Mouse (Mus musculus) lung, embryonic 16.5 days (tissue): ENCODE measurements around the gene Gata3. TPM values are rescaled to one million over a fixed set of nuclear protein-coding genes. Genes with fewer than 3 reads are reported as not detected.

ENCODE experiments used
- ATAC-seq: fragments of 200-750 bp; cut with Nextera tagmentation; 2 replicates; pipeline ENCODE4 v1.8.0; 2017; ENCODE audit warnings: low read depth, mild to moderate bottlenecking, moderate library complexity
- H3K27ac ChIP-seq: fragments of 300-500 bp; sonication (generic); 2 replicates; pipeline ENCODE4 v1.5.1; 2014; ENCODE audit warnings: mild to moderate bottlenecking, control low read depth, low read length
- H3K27me3 ChIP-seq: fragments of 300-500 bp; sonication (generic); 2 replicates; pipeline ENCODE4 v1.6.1; 2014; ENCODE audit warnings: low read depth, low read length, mixed read lengths; ENCODE audit not compliant: control insufficient read depth, insufficient read depth
- H3K36me3 ChIP-seq: fragments of 300-500 bp; sonication (generic); 2 replicates; pipeline ENCODE4 v1.6.1; 2014; ENCODE audit warnings: low read length; ENCODE audit not compliant: control insufficient read depth, insufficient read depth
- H3K4me1 ChIP-seq: fragments of 300-500 bp; sonication (generic); replicated peaks from 2 replicates; pipeline ENCODE4 v1.6.1; 2014; ENCODE audit warnings: low read length, mixed read lengths; ENCODE audit not compliant: control insufficient read depth, insufficient read depth
- H3K4me2 ChIP-seq: fragments of 300-500 bp; sonication (generic); 2 replicates; pipeline ENCODE4 v1.6.1; 2014; ENCODE audit warnings: low read depth, low read length, control low read depth
- H3K4me3 ChIP-seq: fragments of 300-500 bp; sonication (generic); 2 replicates; pipeline ENCODE4 v1.5.1; 2014; ENCODE audit warnings: mild to moderate bottlenecking, low read length, control low read depth
- H3K9ac ChIP-seq: fragments of 300-500 bp; sonication (generic); 2 replicates; pipeline ENCODE4 v1.6.1; 2014; ENCODE audit warnings: low read length, control low read depth
- H3K9me3 ChIP-seq: fragments of 300-500 bp; sonication (generic); 2 replicates; pipeline ENCODE4 v1.6.1; 2016; ENCODE audit warnings: low read length; ENCODE audit not compliant: control insufficient read depth
- WGBS: fragments of 180-500 bp; shearing (Covaris S2); extraction: QIAGEN DNeasy Blood & Tissue Kit; methylation state at CpG from one replicate; pipeline ENCODE4 v1.1.7; 2014; 5-methylcytosine and 5-hydroxymethylcytosine counted together
- polyA plus RNA-seq: library from polyadenylated mRNA; unstranded; fragments of >200 nt; fragmentation: Nextera tagmentation; extraction: Ambion mirVana; gene quantifications from 2 replicates; pipeline ENCODE4 v1.2.1, GENCODE M21; 2015

Gene Gata3
- polyA plus RNA-seq, 1 experiment from 2014 or later: 5.0 TPM

DNA sequence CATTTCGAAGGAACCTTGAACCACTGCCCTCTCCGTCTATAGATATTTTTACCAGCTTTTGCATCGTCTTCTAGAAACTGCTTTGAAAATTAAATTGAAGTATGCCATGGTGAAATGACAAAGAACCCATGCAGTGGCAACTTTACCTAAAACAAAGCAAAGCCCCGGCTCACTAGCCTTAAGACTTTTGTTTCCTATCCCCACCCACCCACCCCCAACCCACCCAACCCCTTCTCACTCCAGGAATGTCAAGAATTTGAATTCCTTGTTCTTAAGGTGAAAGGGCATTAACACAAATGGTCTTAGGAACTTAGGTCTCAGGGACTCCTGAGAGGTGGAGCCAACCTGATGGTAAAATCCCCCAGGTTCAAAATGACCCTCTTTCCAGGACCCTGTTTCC is 34.0 kb downstream of the Gata3 start:
- Histone ChIP-seq H3K4me1 (no peaks in the 10 kb centered on the region), H3K27me3 (no peaks in the 10 kb centered on the region), H3K4me3 (no peak overlapping the region), H3K9ac (no peak overlapping the region), H3K36me3 (no peaks in the 10 kb centered on the region), H3K4me2 (no peak overlapping the region), H3K9me3 (no peaks in the 10 kb centered on the region), H3K27ac (no peak overlapping the region)
- 46% methylated on average over 4 of the region's 4 CpGs for WGBS
- ATAC-seq: no peak

DNA sequence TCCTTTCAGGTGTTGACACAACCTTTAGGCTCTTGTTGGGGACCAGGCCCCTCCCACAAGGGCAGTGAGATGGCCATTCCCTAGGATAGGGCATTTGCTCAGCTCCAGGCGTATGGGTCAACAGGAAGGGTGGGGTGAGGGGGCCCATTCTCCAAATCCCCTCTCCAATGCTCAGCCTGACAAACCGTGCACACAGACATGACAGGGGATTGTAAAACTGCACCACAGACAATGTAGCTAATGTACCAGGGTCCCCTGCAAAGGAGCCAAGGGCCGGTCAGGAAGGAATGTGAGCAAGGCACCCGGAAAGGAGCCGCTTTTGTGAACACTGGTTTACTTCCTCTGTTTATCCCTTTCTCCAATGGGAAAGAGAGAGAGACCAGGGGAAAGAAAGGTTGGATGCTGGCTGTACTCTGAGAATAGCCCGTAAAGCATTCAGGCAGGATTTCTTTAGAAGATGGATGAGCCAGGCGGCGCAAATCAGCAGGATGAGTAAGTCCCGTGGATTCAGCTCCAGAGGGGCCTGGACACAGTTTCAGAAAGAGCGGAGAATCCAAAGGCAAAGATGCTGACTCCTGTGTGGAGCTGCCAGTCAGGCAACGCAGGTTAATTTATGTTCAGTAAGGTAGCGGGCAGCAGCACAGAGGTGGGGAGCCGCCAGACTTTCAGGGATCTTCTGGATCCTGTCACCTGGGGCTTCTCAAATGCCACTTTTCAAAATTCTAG is 36.8 kb downstream of the Gata3 start:
- ATAC-seq: peak; percentile 69
- WGBS: 39% methylated on average over 13 of the region's 13 CpGs
- no peak overlapping the region for H3K4me2 ChIP-seq
- no peaks in the 10 kb centered on the region for H3K27me3 ChIP-seq
- no peaks in the 10 kb centered on the region for H3K4me1 ChIP-seq
- H3K27ac ChIP-seq: no peak overlapping the region
- H3K36me3 ChIP-seq: no peaks in the 10 kb centered on the region
- no peak overlapping the region for H3K4me3 ChIP-seq
- H3K9ac ChIP-seq: no peak overlapping the region
- H3K9me3 ChIP-seq: no peaks in the 10 kb centered on the region

DNA sequence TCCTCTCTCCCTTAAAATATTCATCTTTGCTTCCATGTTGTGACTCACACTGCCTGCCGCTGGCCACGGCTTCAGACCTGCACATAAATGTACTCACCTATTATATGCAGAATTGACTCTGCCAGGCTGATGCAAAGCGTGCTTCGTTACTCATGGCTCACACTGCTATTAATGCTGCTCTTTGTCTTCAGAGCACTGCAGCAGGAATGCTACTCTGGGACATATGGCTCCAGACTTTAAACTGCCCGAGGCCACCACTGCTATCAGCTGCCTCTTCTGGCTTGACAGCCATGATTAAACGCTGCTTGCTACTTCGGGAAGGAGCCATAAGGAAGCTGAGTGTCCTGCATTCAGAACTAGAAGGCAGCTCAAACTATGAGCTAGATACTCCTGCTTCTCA is 54.6 kb downstream of the Gata3 start:
- H3K27me3 ChIP-seq: no peaks in the 10 kb centered on the region
- no peaks in the 10 kb centered on the region for H3K9me3 ChIP-seq
- no peak overlapping the region for H3K4me3 ChIP-seq
- ATAC-seq: no peak
- no peaks in the 10 kb centered on the region for H3K4me1 ChIP-seq
- 51% methylated on average over 7 of the region's 7 CpGs for WGBS
- no peak overlapping the region for H3K9ac ChIP-seq
- no peaks in the 10 kb centered on the region for H3K36me3 ChIP-seq
- no peak overlapping the region for H3K4me2 ChIP-seq
- no peak overlapping the region for H3K27ac ChIP-seq

DNA sequence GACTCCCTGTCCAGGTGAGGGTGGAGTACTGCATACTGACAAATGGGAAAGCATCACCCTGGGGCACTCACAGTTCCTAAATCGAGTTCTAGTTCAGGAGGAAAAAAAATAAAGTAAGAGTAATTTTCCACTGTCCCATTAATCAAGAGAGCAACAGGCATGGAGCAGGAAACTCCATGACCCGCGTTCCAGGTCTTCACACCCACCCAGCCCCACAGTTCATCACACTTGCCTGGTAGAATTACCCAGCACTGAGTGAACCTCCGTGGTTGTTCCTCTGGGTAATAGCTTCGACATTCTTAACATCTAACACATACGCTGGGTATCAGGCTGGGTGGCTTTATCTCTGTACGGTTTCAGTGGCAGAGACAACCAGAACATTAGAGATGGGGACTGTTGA is 56.1 kb downstream of the Gata3 start:
- no peak for ATAC-seq
- Histone ChIP-seq H3K9me3 (no peaks in the 10 kb centered on the region), H3K4me2 (no peak overlapping the region)

DNA sequence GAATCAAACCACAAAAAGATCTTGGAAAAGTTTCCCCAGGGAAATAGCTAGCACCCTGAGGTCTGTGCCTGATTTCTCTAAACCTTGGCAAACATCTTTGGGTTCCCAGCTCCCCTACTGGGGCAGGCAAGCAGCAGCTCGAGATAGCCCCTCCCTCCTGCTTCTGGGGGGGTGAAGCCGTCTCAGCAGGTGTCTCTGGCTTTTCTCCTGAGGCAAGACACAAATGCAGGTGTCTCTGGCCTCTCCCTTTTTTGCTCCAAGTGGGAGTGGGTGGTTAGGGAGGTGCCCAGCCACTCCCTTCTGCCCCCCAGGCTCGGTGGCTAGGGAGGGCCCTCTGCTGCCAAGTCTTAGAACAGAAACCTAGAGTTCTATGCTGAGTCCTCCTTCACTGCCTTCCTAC is 62.2 kb downstream of the Gata3 start:
- ATAC-seq: no peak

More for the DNA sequence above, 56.1 kb downstream of the Gata3 start:
- Histone ChIP-seq H3K27ac (no peak overlapping the region), H3K4me3 (no peak overlapping the region), H3K36me3 (no peaks in the 10 kb centered on the region), H3K27me3 (no peaks in the 10 kb centered on the region), H3K9ac (no peak overlapping the region), H3K4me1 (no peaks in the 10 kb centered on the region)
- 63% methylated on average over 7 of the region's 7 CpGs for WGBS

DNA sequence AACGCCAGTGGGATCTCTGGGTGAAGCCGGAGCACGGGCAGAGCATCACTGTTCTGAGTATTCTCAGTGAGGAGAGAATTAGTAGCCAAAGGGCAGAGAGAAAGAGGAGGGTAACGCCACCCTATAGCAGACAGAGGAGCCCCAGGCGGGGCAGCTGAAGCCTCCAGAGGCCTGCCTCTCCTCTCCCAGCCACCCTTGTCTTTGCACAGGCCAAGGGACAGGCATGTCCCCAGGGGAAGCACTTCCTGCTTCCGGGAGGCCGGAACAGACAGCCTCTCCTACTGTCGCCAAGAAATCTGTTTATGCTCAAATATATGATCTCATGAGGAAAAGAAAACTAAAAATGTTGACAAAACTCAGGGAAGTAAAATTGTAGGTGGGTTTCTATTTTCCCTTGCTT is 69.2 kb downstream of the Gata3 start:
- Histone ChIP-seq H3K27me3 (no peaks in the 10 kb centered on the region), H3K36me3 (no peaks in the 10 kb centered on the region), H3K4me2 (no peak overlapping the region), H3K27ac (no peak overlapping the region), H3K9me3 (no peaks in the 10 kb centered on the region), H3K4me1 (no peaks in the 10 kb centered on the region), H3K4me3 (no peak overlapping the region), H3K9ac (no peak overlapping the region)
- 62% methylated on average over 8 of the region's 8 CpGs for WGBS
- ATAC-seq: no peak

More for the DNA sequence above, 62.2 kb downstream of the Gata3 start:
- WGBS: 16% methylated on average over 3 of the region's 3 CpGs
- Histone ChIP-seq H3K4me3 (no peak overlapping the region), H3K4me2 (no peak overlapping the region), H3K9me3 (no peaks in the 10 kb centered on the region), H3K36me3 (no peaks in the 10 kb centered on the region), H3K9ac (no peak overlapping the region), H3K27ac (no peak overlapping the region), H3K4me1 (no peaks in the 10 kb centered on the region), H3K27me3 (no peaks in the 10 kb centered on the region)

DNA sequence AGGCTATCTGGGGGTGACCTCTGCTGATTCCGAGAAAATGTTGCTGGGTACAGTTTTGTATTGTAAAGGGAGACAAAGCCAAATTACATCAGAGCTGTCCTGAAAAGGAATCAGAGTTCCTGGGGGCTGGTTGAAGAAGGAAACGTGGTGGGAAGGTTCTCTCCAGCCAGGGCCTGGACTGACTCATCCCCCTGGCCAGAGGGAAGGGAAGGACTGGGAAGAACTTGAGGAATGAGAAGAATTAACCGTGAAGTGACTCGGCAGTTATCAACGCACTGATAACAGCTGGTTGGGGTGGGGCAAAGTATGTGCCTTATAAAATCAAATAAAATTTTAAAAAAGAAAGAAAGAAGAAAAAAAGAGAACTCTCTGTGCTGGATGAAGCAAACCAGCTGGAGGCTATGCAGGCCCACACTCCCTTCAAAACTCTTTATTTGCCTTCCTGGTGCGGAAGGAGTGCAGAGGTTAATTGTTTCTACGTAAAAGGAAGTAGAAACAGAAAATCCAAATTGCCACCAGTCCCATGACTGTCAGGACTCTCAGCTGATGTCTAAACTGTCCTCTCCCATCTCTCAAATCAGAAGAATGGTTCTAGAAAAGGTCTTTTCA is 71.6 kb downstream of the Gata3 start:
- H3K4me2 ChIP-seq: no peak overlapping the region
- H3K9ac ChIP-seq: no peak overlapping the region
- no peak overlapping the region for H3K4me3 ChIP-seq
- H3K4me1 ChIP-seq: no peaks in the 10 kb centered on the region
- H3K27ac ChIP-seq: no peak overlapping the region
- no peaks in the 10 kb centered on the region for H3K36me3 ChIP-seq
- peak; percentile 41; the same call in 1 of the 2 replicates for ATAC-seq
- 33% methylated on average over 7 of the region's 7 CpGs for WGBS
- H3K9me3 ChIP-seq: no peaks in the 10 kb centered on the region
- no peaks in the 10 kb centered on the region for H3K27me3 ChIP-seq

Other genes with a start within 250 kb of the Gata3 start
- gene 4930412O13Rik, start 8.8 kb downstream of the Gata3 start, polyA plus RNA-seq: not detected in 2 replicates
- gene 9230102O04Rik, start 494 bp downstream of the Gata3 start, polyA plus RNA-seq: not detected in 2 replicates
- gene Taf3, start 158.6 kb upstream of the Gata3 start, polyA plus RNA-seq: 11.7 and 13.3 TPM in 2 replicates
- 530 and 541 TPM in 2 replicates for gene Atp5c1, start 190.5 kb upstream of the Gata3 start, polyA plus RNA-seq
- gene Kin, start 190.6 kb upstream of the Gata3 start, polyA plus RNA-seq: 26.7 and 28.7 TPM in 2 replicates
- 3.9 and 8.6 TPM in 2 replicates for gene Itih2, start 241.4 kb upstream of the Gata3 start, polyA plus RNA-seq